Mouse (Mus musculus) limb, embryonic 13.5 days (tissue): ENCODE measurements around the gene Pde4dip. TPM values are rescaled to one million over a fixed set of nuclear protein-coding genes. Genes with fewer than 3 reads are reported as not detected.

Experiments
- ATAC-seq: fragments of 200-750 bp; cut with Nextera tagmentation; 2 replicates; pipeline ENCODE4 v1.8.0; 2017; ENCODE audit warnings: low read depth, moderate number of reproducible peaks, moderate TSS enrichment; ENCODE audit not compliant: low FRiP score
- H3K27ac ChIP-seq: fragments of 300-500 bp; sonication (generic); 2 replicates; pipeline ENCODE4 v1.5.1; 2015; ENCODE audit warnings: inconsistent platforms, mild to moderate bottlenecking, moderate library complexity
- H3K27me3 ChIP-seq: fragments of 300-500 bp; sonication (generic); 2 replicates; pipeline ENCODE4 v1.6.1; 2015; ENCODE audit warnings: mild to moderate bottlenecking, inconsistent platforms
- H3K36me3 ChIP-seq: fragments of 300-500 bp; sonication (generic); 2 replicates; pipeline ENCODE4 v1.6.1; 2015; ENCODE audit warnings: inconsistent platforms, mild to moderate bottlenecking, moderate library complexity
- H3K4me1 ChIP-seq: fragments of 300-500 bp; sonication (generic); 2 replicates; pipeline ENCODE4 v1.6.1; 2015; ENCODE audit warnings: inconsistent platforms
- H3K4me2 ChIP-seq: fragments of 300-500 bp; sonication (generic); replicated peaks from 2 replicates; pipeline ENCODE4 v1.6.1; 2015; ENCODE audit warnings: inconsistent platforms, mild to moderate bottlenecking, moderate library complexity
- H3K4me3 ChIP-seq: fragments of 300-500 bp; sonication (generic); 2 replicates; pipeline ENCODE4 v1.5.1; 2015; ENCODE audit warnings: moderate library complexity, mild to moderate bottlenecking, inconsistent platforms
- H3K9ac ChIP-seq: fragments of 300-500 bp; sonication (generic); 2 replicates; pipeline ENCODE4 v1.6.1; 2015; ENCODE audit warnings: mild to moderate bottlenecking, inconsistent platforms
- H3K9me3 ChIP-seq: fragments of 300-500 bp; sonication (generic); 2 replicates; pipeline ENCODE4 v1.6.1; 2016; ENCODE audit warnings: inconsistent platforms
- WGBS: fragments of 180-500 bp; shearing (Covaris S2); methylation state at CpG from one replicate; pipeline ENCODE4 v1.1.7; 2015; 5-methylcytosine and 5-hydroxymethylcytosine counted together
- microRNA-seq: library from miRNA; unstranded; fragments of <30 nt; microRNA quantifications from one replicate; pipeline ENCODE4, GENCODE M21; 2016
- polyA plus RNA-seq: library from polyadenylated mRNA; unstranded; fragments of >200 nt; fragmentation: Nextera tagmentation; extraction: Ambion mirVana; gene quantifications from 2 replicates; pipeline ENCODE4 v1.2.1, GENCODE M21; 2015

Gene Pde4dip
- polyA plus RNA-seq, 1 experiment from 2014 or later = 36.6 TPM

DNA sequence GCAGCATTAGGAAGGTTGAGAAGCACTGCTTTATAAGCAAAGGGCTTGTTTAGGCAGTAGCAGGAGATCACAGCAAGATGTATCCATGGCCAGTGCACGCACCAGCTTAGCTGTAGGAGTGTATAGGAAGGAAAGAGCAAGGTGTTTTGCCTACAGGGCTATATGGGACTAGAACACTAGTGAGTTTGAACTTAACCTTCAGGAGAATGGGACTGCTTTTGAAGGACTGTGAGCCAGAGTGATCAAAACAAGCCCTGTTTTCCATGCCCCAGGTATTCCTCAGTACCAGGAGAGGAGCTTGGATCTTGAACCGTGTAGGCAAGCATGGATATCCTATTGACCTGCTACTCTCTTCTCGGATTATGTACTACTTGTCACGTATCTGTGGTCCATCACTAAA lies 247.1 kb downstream of the Pde4dip start:
- no peak overlapping the region for H3K4me3 ChIP-seq
- H3K27ac ChIP-seq = no peak overlapping the region
- no peak overlapping the region for H3K4me2 ChIP-seq
- 86% methylated on average over 4 of the region's 4 CpGs for WGBS
- no peaks in the 10 kb centered on the region for H3K9me3 ChIP-seq
- H3K4me1 ChIP-seq = no peaks in the 10 kb centered on the region
- no peaks in the 10 kb centered on the region for H3K27me3 ChIP-seq
- H3K36me3 ChIP-seq = no peaks in the 10 kb centered on the region
- H3K9ac ChIP-seq = no peak overlapping the region
- ATAC-seq = no peak

Small RNAs within 50 kb of the gene (microRNA-seq; reads per million reads assigned to microRNA genes)
- gene Mir7225 = not detected

Other genes starting within 250 kb of the Pde4dip start
- gene Prkab2, start 230.5 kb downstream of the Pde4dip start, polyA plus RNA-seq = 6.8 and 7.8 TPM in 2 replicates
- not detected in 2 replicates for gene Gm17651, start 214.0 kb downstream of the Pde4dip start, polyA plus RNA-seq
- 157 and 165 TPM in 2 replicates for gene Sec22b, start 12.5 kb upstream of the Pde4dip start, polyA plus RNA-seq
- gene Notch2, start 124.8 kb upstream of the Pde4dip start, polyA plus RNA-seq = 39.9 and 43.5 TPM in 2 replicates